Mouse (Mus musculus): ENCODE results near the gene Nup214.

The Nup214 gene

DNA sequence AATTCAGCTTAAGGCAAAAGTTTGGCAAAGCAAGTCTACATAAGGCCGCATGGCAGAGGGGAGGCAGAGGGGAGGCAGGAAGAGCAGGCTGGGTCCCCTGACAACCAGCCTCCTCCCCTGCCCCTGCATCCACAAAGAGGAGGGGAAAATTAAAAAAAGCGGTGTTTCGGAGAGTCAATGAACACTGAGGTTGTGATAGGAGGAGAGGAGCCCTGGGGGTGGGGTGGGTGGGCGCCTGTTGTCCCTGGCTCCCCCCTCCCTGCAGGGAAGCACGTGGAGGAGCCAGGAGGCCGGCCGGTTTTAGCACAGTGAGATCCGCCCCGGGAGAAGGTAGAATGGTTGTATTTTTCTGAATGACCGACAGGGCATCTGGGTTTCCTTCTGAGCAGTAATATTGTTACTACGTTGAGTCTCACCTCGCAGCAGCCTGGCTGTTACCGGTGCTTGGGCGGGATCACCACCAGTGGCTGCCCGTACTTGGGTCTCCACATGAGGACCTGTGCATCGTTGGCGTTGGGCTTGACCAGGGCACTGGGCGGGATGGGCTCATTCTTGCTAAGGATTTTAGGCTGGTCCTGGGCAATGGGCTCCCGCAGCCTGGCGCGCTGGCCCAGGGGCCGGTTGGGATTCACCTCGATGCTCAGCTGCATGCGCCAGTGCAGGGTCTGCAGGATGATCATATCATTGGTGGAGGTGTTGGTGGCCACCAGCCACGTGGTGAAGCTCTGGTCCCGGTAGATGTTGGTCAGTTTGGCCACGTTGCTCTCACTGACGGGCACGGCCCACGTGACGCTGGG lies 94.8 kb downstream of the Nup214 start:
- DNase-seq (ENCODE audit: low read depth, low spot score): no peak

GRCm38 (mm10) chr2:32070747-32071146 lies 96.5 kb downstream of the Nup214 start:
- no peak for DNase-seq (ENCODE audit: low read depth, low spot score)

- DNase-seq (ENCODE audit: low read depth, low spot score): no peak
Observed at GRCm38 (mm10) chr2:32074404-32074803, 100.2 kb downstream of the Nup214 start.

DNA sequence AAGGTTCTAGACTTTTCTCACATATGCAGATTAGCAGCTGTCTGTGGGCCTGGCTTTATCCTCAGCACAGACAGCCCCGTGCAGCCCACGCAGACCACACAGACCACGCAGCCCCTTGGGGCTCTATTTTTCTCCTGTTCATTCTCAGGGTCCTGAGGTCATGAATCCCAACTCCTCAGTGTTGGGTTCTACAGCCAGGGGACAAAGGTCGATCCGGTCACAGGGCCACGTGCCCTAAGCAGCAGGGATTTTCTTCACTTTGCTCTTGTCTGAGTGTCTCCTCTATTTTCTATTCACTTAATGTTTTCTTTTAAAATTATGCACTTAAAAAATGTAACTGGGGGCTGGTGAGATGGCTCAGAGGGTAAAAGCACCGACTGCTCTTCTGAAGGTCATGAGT lies 101.1 kb downstream of the Nup214 start:
- no peak for DNase-seq (ENCODE audit: low read depth, low spot score)

DNA sequence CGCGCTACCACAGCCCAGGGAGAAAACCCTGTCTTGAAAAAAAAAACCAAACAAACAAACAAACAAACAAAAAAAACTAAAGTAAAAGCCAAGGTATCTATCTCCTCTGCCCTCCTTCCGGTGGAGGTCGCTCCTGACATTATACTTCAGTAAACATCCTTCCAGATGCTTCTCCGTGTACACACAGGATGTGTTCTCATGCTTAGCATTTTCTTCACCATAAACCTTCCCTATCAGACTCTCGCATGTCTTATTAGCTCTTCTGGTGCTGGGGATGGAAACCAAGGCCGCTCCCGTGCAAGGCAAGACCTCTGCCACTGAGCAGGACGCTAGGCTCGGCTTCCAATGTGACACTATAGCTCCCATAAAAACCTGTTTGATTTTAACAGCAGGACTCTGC lies 103.5 kb downstream of the Nup214 start:
- no peak for DNase-seq (ENCODE audit: low read depth, low spot score)

DNA sequence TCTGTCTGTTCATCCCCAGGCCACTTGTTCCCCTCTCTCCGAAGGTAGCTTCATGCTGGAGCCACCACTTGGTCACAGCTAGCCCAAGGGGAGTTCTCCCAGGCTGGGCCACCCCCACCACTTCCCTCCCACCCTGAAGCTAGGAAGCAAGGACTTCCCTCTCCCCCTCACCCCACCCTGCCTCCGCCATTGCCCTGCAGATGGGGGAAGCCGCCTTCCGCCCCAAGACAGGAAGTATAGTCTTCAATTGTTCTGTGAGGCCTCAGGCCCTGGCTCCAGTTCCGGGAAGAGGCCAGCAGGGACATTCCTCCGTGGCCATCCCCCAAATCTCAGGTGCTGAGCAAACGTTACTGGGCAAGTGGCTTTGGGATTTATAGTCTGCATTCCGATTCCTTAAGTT lies 104.3 kb downstream of the Nup214 start:
- DNase-seq (ENCODE audit: low read depth, low spot score): no peak

DNA sequence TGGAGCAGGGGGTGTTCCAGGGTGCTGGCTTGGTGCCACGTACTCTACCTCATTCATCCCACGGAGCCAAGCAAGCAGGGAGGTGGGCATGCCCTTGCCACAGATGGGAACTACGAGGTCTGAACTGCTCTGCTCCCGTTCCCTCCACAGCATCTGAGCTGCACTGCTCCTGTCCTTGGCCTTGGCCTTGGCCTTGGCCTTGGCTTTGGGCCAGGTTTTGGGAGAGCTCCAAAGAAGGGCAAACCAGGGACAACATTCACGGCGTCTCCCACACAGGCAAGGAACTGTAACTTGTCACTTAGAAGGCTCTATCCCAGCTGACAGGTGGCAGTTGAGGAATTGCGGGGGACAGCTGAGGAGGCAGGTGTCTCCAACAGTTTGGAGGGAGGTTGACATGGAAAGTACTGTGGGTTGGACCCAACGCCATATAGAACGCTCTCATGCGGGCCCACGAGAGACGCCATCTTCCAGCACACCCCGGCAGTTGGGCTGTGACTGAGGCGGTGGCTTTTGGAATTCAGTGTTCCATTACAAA lies 105.0 kb downstream of the Nup214 start:
- no peak for DNase-seq (ENCODE audit: low read depth, low spot score)

- DNase-seq (ENCODE audit: low read depth, low spot score): peak; percentile 41
Observed at GRCm38 (mm10) chr2:32080681-32081080, 106.4 kb downstream of the Nup214 start.

GRCm38 (mm10) chr2:32081296-32081929 lies 107.2 kb downstream of the Nup214 start:
- DNase-seq (ENCODE audit: low read depth, low spot score): peak; percentile 29

DNA sequence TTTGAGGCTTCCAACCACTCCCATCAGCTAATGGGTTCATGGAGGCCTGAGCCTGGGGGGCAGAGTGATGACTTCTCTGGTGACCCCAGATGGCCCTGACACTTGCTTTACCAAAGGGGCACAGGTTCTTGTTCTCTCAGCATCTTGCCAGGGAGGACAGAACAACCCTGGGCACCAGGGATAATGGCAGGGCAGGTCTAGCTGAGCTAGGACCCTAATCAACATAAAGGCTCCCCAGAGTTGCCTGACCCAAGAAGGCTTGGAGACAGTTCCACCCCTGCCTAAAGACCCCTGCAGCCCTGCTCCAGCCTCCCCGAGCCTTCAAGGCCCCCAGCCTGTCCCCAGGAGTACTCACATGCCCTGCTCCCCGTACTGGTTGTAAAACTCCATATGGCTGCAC lies 108.0 kb downstream of the Nup214 start:
- no peak for DNase-seq (ENCODE audit: low read depth, low spot score)

DNA sequence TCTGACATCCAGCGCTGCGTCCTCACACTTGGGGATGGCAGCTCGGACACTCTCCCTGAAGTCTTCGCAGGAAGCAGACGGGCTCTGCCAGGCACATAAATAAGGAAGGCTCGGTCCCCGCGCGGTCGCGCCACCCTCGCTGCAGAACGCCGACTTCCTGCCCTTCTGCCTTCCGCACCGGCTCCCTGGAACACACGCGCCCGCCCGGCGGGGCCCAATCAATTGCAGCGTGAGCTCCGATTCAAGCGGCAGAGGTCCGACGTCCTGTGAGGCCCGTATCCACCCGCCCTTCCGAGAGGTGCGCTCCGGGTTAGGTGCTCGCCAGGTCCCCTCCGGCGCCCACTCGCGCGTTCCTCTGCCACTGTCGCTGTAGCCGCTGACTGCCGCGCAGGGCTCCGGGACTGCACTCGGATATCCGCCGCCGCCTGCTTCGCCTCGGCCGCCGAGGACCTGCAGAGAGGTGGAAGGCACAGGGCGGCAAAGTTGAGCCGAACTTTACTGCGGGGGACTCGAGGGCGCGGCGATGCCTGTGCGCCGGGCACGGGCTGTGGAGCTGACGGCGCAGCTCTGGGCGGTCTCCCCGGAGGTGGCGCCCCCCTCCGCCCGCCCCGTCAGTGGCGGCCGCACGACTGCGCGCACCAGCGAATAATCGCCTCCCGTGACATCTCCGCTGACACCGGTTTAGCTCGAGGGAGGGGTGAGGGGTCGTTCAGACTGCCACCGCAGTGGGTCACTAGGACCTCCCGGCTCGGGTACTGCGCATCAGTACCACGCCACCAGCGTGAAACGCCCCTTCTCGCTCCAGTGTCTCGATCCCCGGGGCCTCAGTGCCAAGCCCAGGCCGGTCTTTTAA lies 109.1 kb downstream of the Nup214 start:
- DNase-seq (ENCODE audit: low read depth, low spot score): peak; percentile 56

DNA sequence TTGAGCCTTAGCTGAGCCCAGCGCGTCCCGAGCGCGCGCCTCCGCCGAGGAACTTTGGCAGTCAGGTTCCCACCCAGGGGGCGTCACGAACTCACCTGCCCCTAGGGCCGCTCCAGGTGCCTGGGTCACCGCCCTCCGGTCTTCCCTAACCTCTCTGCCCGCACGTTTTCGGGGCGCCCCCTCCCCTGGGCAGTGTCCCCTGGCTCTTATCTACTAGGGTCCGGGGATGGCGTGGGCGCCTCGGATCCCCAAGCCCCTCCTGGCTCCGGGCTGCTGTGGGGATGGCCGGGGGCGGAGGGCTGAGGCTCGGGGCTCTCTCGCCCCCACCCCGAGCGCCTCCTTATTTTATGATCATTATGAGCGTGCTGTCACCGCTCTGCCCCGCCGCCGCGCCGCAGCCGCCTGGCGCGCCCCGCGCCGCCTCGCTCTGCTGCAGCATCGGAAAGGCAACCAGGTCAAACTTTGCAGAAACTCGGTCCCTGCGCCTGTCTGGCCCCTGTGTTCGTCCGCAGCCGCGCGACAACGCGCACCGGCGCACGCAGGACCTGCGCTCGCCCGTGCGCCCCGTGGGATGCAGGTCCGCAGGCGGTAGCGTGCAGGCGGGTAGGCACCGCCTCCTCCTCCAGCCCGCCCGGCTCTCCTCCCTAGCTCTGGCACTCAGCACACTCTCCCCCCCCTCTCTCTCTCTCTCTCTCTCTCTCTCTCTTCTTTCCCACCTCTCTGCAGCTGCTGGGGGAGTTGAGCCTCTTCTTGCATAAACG lies 110.1 kb downstream of the Nup214 start, which contains the start of gene Fam78a:
TSS of gene Fam78a (minus strand) at position 747 of the 761 bp plus-strand sequence.
- DNase-seq (ENCODE audit: low read depth, low spot score): peak; percentile 65

GRCm38 (mm10) chr2:32084872-32085199 lies 110.6 kb downstream of the Nup214 start:
- DNase-seq (ENCODE audit: low read depth, low spot score): no peak

- no peak for DNase-seq (ENCODE audit: low read depth, low spot score)
Observed at GRCm38 (mm10) chr2:32085231-32085630, 111.0 kb downstream of the Nup214 start.

GRCm38 (mm10) chr2:32087606-32088005 lies 113.4 kb downstream of the Nup214 start:
- DNase-seq (ENCODE audit: low read depth, low spot score): no peak

DNA sequence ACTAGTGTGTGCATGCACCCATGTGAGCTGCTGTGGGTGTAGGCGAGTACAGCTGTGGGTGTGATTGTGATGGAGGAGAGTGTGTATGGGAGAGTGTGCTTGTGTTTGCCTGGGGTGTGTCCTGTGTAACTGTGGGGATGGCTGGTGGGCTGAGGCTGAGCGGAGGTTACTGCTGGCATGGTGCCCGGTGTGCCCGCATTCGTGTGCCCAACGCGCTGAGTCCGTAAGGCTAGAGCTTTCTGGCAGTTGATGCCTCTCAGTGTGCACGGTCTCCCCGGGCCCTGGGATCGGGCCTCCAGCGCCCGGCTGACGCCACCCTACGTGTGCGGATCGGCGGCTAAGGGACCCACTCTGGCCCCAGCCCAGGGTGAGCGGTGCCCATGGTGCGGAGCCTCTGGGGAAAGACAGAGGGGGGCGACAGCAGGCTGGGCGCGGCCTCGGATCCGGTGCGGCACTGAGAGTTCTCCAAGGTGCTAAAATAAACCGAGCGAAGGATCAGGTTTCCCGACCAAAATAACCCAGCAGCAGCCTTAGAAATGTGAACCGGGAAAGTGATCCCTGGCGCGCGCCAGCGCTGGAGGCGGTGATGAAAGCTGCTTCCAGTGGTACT lies 114.2 kb downstream of the Nup214 start:
- DNase-seq (ENCODE audit: low read depth, low spot score): no peak

- DNase-seq (ENCODE audit: low read depth, low spot score): no peak
Observed at GRCm38 (mm10) chr2:32089606-32090005, 115.4 kb downstream of the Nup214 start.

DNA sequence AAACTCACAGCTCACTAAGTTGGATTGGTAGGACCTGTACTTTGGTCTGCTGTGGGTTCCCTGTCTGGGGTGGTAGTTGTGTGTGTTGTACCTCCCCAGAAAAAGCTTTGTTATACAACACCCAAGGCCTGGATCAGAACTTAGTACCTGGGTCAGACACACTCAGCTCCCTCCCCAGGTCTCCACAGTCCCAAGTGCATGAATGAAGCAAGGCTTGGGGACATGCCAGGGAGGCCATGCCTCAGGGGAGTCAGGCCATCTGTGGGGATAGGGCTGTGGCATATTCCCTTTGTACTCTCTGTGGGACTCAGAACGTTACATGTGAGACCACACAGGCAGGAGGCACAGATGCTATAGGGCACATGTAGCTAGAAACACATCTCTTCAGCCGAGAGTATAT lies 115.9 kb downstream of the Nup214 start:
- DNase-seq (ENCODE audit: low read depth, low spot score): no peak

DNA sequence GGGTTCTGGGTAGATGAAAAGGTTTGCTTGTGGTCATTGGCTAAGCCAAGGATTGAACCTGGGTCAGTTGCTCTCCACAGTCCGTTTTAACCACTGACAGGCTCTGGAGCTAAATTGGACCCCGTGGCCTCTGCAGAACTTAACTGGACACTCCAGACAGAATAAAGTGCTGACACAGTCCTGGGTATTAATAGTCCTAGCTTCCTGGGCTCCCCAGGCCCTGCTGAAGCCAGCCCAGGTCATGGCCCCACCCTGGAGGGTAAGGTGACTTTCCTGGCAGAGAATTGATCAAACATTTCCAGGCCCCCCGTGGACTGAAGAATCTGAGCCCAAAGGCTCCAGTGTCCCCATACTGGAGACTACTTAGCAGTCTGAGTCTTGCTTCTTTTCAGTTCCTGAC lies 117.7 kb downstream of the Nup214 start:
- no peak for DNase-seq (ENCODE audit: low read depth, low spot score)

- DNase-seq (ENCODE audit: low read depth, low spot score): no peak
Observed at GRCm38 (mm10) chr2:32094001-32094707, 119.9 kb downstream of the Nup214 start.

All from A20 (cell line).